Mouse (Mus musculus) frontal cortex, postnatal 36 days (tissue): Measurements from ENCODE around the gene Snx12.
"Not testable (repeated sequence)": the region's sequence is repeated elsewhere in the genome, so short reads cannot be mapped to it uniquely, and the experiment has no call there.

Source experiments
- DNase-seq, 2 experiments: peaks; one replicate each; pipeline ENCODE4 v3.0.0; 2022; ENCODE audit warnings: low spot score in 2 of 2

Snx12 gene

GRCm38 (mm10) chrX:101131992-101132791 is 90.2 kb downstream of the Snx12 start:
- DNase-seq: peak; percentile 3 to 29

GRCm38 (mm10) chrX:101131001-101131400 is 91.4 kb downstream of the Snx12 start:
- peak; percentile 65 to 72 for DNase-seq

DNA sequence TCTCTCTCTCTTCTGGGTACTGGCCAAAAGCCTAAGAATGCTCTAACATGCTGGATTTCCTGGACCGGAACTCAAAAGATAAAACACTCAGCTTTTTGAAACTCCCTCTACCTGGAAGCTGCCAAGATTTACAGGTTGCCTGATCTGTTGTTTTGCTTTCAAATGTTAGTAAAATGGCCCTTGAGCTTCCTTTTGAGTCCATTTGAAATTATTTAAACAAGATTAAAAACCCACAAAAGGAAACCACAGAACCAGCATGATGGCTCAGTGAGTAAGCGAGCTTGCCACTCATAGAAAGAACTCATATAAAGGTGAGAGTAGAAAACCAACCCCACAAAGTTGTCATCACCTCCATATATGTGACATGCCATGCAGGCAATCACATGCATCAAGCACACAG is 93.8 kb downstream of the Snx12 start:
- no peak for DNase-seq

DNA sequence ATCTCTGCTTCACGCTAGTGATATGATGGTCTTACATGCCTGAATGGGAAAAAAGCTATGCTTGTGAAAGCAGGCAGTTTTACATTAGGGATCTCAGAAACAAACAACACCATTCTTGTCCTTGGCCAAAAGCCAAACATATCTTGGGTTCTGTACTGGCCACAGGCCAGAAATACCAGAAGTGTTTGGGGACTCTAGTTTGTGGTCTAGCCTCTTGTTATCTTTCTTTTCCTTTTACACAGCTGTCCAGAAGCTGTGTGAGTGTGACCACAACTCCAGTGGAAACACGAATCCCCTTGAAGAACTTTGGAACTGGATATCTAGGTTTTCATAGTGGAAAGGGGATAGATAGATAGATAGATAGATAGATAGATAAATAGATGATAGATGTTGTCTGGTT is 95.4 kb downstream of the Snx12 start:
- no peak for DNase-seq

GRCm38 (mm10) chrX:101126474-101126955 is 95.8 kb downstream of the Snx12 start:
- DNase-seq: no peak

- no peak for DNase-seq
Measured at GRCm38 (mm10) chrX:101120546-101120945, 101.8 kb downstream of the Snx12 start.

DNA sequence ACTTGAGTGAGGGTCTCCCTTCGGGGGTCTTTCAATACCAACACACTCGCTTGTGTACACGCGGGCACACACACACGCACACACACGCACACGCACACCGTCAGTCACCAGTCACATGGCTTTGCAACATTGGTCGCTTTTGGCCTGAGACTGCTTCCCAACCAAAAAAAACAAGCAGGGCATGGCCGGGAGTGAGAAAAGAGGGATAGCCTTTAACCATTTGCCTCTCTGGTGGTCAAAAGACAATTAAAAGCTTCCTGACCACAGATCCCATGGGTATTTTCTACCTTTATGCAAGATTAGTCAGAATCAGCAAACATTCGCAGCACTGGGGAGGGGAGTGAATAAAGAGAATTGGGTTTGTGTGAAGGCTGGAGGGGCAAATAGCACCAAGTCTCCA is 136.4 kb downstream of the Snx12 start, which contains the start of gene Slc7a3:
Slc7a3 (minus strand) TSS at position 101 of the 400 bp plus-strand sequence.
- no peak for DNase-seq

GRCm38 (mm10) chrX:101085211-101085610 is 137.2 kb downstream of the Snx12 start:
- not testable (repeated sequence) for DNase-seq

DNA sequence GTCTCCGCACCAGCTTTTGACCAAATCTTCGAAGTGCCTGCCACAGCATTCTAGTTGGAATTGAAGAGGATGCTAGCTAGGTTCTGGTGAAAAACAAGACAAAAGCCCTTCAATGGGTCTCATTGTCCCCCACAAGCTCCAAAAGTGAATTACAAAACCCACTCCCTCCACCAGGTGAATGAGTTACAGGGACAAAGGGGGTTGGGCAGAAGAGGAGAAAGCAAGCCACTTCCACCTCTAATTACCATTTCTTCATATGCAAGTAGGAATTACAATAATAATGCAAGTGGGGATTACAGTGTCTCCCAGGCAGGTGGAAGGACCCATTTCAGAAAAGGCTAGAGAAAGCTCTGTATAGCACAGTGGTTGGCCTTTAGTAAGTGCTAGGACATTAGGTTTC is 138.2 kb downstream of the Snx12 start:
- no peak for DNase-seq

GRCm38 (mm10) chrX:101065245-101065644 is 157.1 kb downstream of the Snx12 start:
- DNase-seq: no peak

DNA sequence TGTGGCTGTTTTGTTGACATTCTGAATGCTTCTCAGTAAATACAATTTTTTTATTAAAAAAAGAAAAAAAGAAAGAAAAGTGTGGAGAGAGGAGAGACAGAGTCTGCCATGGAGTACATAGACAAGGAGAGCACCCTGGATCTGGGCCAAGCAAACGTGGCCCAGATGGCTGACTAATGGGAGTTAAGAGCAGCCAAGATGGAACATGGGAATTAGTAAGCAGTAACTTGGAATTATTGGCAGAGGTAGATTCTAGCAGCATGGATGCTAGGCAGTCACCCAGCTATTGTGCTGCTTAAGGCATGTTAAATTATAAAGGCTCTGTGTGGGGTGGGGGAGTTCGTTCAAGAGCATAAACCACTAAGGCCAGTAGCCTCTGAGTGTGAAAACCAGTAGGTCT is 158.9 kb downstream of the Snx12 start:
- no peak for DNase-seq

DNA sequence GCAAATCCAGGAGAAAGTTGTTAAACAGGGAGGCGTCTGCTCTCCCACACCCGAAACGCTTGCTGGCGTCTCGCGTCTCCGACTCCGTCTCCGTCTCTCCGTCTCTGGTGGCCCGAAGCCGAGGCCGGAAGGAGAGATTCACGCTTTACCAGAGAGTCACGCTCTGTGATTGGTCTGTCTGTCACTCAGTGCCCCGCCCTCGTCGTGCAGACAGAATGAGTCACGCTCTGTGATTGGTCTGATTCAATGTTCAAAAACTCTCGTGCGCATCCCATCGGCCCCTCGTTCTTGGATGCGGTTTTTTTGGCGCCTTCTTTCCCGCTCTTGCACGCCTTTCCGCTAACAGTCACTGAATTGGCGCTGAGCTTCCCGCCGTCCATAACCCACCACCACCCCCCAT is 162.8 kb downstream of the Snx12 start, which contains the start of gene Tex11:
Tex11 (minus strand) TSS at position 127 of the 400 bp plus-strand sequence.
- no peak for DNase-seq
